Mouse (Mus musculus): ENCODE data around the gene Olfr281.

Gene Olfr281

DNA sequence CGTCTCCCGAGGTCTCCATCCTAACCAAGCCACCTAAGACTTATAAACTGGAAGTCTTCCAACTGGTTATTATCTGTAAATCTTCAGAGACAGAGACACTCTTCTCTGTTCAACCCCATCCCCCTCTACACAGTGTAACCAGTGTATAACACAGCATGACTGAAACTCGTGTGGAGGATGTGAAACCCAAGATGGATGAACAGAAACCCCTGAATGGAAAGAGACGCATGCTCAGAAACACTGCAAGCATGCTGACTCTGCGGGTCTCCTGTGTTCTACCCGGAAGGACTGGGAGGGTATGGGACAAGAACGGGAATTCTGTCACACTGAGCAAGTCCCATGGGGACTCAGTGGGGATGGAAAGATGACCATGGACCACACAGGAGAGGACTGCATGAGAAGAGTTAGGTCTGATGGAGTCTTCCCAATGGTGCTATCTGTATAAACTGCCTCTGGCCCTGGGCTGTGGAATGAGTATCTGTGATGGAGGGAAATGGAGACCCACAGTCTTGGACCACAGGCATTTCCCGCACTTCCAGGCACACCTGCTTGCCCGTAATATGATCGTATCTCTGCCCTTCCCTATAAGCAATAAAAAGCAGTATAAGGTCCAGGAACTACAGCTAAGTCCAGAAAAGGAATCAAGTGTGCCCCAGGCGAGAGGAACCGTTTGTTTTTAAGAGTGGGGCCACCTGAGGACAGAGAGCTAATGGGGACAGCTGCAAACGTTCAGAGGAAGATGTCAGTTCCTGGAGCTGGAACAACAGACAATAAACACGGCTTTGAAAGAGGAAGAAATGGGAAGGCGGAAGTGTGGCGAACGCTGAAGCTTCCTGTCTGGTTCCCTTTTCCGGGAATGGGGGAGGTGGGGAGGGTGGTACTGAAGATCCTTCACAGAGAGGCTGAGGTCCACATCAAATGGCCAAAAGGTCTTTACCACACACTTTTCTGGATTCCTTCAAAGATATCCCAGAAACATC, 31.8 kb downstream of the Olfr281 start:
- in situ Hi-C loops (cut with MboI, MseI): no loop called here

DNA sequence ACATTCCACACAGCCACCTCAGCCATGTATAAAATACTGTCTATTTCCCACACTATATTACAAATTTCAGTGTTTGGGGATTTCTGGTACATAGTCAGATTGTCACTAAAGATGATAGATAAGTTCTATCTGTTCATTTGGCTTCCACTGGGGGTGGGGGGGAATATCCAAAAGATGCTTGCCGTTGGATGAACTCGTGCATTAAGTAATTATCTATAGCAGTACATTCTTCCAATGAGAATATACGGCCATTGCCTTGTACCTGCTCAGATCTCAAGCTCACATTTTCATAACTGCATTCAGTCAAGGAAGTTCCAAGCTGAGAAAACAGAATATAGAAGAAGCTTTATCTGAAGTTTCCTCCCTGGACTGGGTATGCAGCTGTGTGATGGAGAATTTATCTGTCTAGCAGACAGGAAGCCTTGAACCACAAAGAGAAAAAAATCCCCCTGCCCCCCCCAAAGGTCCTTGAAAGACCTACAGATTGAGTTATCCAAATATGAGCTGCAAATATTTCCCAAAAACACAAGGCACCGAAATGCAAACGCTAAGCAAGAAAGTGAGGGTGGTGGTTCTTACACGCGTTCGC, 34.1 kb downstream of the Olfr281 start:
- in situ Hi-C loops (cut with MboI, MseI): no loop called here

DNA sequence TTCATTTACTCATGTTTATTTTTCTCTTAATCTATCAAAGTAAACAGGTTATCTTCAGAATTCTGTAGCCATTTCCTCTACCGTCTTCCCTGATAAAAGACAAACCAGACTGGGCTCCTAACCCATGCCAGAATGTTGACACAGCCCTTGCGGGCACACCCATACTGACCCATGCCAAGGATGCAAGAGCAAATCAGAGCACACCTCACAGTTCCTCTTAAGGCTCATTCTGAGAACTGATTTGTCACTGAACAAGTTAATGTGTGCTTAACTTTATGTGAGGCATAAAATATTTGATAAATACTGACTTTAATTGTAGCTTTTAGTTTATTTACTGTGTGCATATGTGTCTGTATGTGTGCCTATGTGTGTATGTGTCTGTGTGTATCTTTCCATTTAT, 38.9 kb downstream of the Olfr281 start:
- in situ Hi-C loops (cut with MboI, MseI): no loop called here

DNA sequence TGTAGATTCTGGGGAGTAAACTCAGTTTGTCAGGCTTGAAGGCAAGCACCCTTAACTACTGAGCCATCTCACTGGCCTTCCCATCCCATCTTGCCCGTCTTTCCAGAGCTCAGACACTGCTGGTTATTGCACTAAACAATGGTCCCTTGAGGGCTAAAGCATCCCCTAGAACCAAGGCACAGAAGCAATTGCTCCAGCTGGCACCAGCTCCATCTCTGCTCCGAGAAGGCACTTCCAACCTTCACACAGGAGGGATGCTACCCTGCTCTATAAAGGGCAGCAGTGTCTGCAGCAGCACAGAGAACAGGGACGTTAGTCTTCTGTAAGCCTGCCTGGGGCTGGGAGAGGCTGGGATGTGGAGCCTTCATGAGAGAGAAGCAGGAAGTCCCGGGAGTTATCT, 39.7 kb downstream of the Olfr281 start, which contains the start of gene Olfr279:
Olfr279 (plus strand) TSS at position 301 of the 400 bp plus-strand sequence.
- in situ Hi-C loops (cut with MboI, MseI): no loop called here

DNA sequence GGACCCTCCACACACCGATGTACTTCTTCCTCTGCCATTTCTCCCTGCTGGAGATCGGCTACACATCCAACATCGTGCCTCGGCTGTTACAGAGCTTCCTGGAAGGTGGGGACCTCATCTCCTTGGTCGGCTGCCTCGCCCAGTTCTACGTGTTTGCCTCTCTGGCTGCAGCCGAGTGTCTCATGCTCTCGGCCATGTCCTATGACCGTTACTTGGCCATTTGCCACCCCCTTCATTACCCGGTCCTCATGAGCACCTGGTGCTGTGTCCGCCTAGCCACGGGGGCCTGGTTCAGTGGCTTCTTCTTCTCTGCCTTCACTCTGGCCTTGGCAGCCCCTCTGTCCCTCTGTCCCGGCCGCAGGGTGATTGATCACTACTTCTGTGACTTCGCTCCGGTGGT, 45.2 kb downstream of the Olfr281 start:
- in situ Hi-C loops (cut with MboI, MseI): no loop called here

DNA sequence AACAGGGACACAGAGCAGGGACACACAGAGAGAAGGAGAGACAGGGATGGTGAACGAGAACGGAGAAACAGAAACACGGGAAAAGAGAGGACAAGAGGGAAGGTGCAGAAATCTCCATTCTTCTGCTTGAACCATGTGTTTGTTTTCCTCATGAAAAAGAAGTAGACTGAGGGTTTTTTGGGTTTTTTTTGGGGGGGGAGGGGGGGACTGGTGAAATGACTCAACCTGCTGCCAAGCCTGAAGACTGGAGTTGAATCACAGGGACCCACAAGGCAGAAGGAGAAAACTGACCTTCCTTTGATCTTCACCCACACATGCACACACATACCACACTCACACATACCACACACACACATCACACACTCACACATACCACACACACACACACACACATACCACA, 50.9 kb downstream of the Olfr281 start:
- in situ Hi-C loops (cut with MboI, MseI): loop anchor here (10.0 kb wide), 1 partner anchor 319 kb away; no protein-coding TSS in a partner anchor

DNA sequence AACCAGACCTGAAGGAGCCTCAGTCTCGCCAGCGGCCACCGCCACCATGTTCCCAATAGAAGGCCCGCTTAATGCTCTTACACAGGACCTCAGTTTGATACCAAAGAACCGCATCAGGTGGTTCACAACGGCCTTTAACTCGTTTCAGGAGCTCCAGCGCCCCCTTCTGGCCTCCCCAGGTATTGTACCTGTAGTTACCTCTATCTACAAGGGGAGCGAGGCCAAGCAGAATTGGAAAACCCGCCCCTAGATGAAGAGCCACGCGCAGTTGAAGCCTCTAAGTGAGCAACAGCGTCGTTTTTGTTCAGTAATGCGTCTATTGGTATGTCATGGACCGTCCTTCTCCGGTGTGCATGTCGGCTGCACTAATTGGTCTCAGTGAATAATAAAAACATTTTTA, 52.1 kb downstream of the Olfr281 start:
- in situ Hi-C loops (cut with MboI, MseI): loop anchor here (10.0 kb wide), 1 partner anchor 320 kb away; no protein-coding TSS in a partner anchor

DNA sequence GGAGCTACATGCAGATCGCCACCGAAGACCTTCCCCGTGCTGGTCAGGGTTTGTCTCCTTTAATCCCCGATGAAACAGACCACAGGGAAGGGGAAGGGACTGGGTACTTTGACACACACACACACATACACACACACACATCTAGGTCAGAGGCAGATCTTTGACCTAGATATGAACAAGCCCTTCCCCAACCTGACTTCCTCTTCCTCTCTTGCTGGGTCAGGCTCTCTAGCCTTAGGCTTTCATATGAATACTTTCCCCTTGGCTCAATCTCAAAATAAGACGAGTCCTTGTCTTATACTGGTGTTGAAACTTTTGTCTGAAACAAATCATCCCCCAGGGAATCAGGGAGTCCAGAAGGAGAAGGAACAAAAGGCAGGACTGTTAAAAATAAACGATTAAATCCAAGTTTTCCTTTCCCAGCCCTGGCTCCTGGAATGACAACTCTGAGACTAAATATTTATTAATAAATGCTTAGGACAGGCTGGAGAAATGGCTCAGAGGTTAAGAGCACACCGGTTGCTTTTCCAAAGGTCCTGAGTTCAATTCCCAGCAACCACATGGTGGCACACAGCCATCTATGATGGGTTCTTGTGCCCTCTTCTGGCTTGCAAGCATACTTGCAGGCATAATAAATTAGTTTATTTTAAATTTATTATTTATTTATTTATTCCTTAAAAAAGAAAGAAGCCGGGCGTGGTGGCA, 54.0 kb downstream of the Olfr281 start:
- in situ Hi-C loops (cut with MboI, MseI): loop anchor here (10.0 kb wide), 1 partner anchor 322 kb away; no protein-coding TSS in a partner anchor

DNA sequence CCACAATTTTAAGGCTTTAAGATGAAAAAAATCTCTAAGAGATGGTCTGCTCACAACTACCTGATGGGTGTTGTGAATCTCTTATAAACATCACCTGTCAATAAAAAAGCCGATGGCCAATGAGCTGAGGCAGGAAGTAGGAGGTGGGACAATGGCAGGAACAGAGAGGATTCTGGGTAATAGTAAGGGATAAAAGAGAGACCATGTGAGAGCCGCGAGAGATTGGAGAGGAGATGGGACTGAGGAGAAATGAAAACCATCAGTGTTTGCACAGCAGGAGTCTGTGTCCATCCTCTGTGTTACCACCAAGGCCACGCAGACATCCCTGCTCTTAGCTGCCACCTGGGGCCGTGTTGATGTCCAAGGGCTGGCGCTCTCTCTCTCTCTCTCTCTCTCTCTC, 54.9 kb downstream of the Olfr281 start:
- in situ Hi-C loops (cut with MboI, MseI): loop anchor here (10.0 kb wide), 1 partner anchor 323 kb away; no protein-coding TSS in a partner anchor

DNA sequence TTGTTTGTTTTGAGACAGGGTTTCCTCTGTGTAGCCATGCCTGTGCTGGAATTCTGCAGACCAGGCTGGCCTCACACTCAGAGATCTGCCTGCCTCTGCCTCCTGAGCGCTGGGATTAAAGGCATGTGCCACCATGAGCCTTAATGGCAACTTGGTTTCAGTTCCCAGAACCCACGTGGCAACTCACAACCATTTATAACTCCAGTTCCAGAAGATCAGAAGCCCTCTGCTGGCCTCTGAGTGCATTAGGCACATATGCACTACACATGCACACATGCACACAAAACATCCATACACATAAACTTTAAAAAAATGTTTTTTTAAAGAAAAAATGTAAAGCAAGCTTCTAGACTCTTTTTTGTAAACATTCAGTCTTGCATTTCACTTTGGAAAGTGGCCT, 57.0 kb downstream of the Olfr281 start:
- in situ Hi-C loops (cut with MboI, MseI): loop anchor here (10.0 kb wide), 1 partner anchor 325 kb away; no protein-coding TSS in a partner anchor
